Comparison of ENCODE assay signal across 8 mouse cellular contexts in genomic region chr13:103772917-103773316, GRCm38 (mm10). TPM values are rescaled to one million over a fixed set of nuclear protein-coding genes. Genes with fewer than 3 reads are reported as not detected.
DNase-seq lines count a peak whose midpoint lies in the region; ATAC-seq and TF ChIP-seq lines count a peak whose summit lies in the region.

No protein-coding gene starts in this region.

- DNase-seq in heart, postnatal 25 days (ENCODE audit: low spot score) = no peak
- peak; percentile 82 for DNase-seq in MEL (ENCODE audit: low read depth, low spot score)
- DNase-seq in kidney, postnatal 14 days = peak; percentile 17
- no peak for DNase-seq in left cerebral cortex, postnatal 25 days (ENCODE audit: low spot score in 2 of 2)

- no peak; the same call in 1 of the 2 replicates for TF ChIP-seq RAD21 in MEL (IDR thresholded peaks at IDR 0.05; ENCODE audit: low read depth, low read length)

- no peak for TF ChIP-seq POLR2A in MEL (IDR thresholded peaks at IDR 0.05; ENCODE audit: control insufficient read depth in 1 of 2, insufficient read depth in 1 of 2, low read depth in 1 of 2, low read length in 2 of 2, poor library complexity in 1 of 2)
- TF ChIP-seq POLR2A in olfactory bulb, adult 2 months (IDR thresholded peaks at IDR 0.05; ENCODE audit: insufficient read depth, low read depth, low read length) = no peak

- H3K9ac ChIP-seq in heart, embryonic 12.5 days = peak overlapping the region; percentile 61
- H3K9ac ChIP-seq in MEL (ENCODE audit: control insufficient read depth, low read depth, low read length, poor library complexity, severe bottlenecking) = peak overlapping the region; percentile 88
- no peak overlapping the region for H3K9ac ChIP-seq in embryonic facial prominence, embryonic 15.5 days

- ATAC-seq in heart, embryonic 12.5 days (ENCODE audit: insufficient number of reproducible peaks, low FRiP score) = no peak
- ATAC-seq in embryonic facial prominence, embryonic 15.5 days (ENCODE audit: insufficient number of reproducible peaks, low FRiP score, low TSS enrichment, low read depth) = no peak
- no peak for ATAC-seq in activated CD4-positive, CD25-positive, alpha-beta regulatory T cell, adult 4 months

- H3K4me3 ChIP-seq in heart, embryonic 12.5 days = peak overlapping the region; percentile 90
- H3K4me3 ChIP-seq in MEL (ENCODE audit: control insufficient read depth in 1 of 2, insufficient read depth in 1 of 2, low read depth in 2 of 2, low read length in 2 of 2) = peak overlapping the region; percentile 55 to 82
- peak overlapping the region; percentile 81 for H3K4me3 ChIP-seq in embryonic facial prominence, embryonic 15.5 days (replicated peaks)
- peak overlapping the region; percentile 21; the same call in 1 of the 2 replicates for H3K4me3 ChIP-seq in olfactory bulb, adult 2 months (ENCODE audit: insufficient read depth, low read depth, low read length)

- intact Hi-C loops in heart, postnatal 25 days (cut with DNase I) = no loop called here
- intact Hi-C loops in left cerebral cortex, postnatal 25 days (cut with DNase I) = no loop called here

- H3K27me3 ChIP-seq in heart, embryonic 12.5 days (replicated peaks) = no peaks in the 10 kb centered on the region
- no peaks in the 10 kb centered on the region for H3K27me3 ChIP-seq in MEL (ENCODE audit: control insufficient read depth in 1 of 2, insufficient read depth in 2 of 2, low read length in 2 of 2)
- H3K27me3 ChIP-seq in embryonic facial prominence, embryonic 15.5 days = no peaks in the 10 kb centered on the region

- TF ChIP-seq EP300 in MEL (IDR thresholded peaks at IDR 0.05; ENCODE audit: low read depth in 1 of 2, low read length in 2 of 2) = peak; percentile 54 to 69; a peak in 2 of 4 replicates

- peaks cover 39% of the 10 kb centered on the region for H3K79me2 ChIP-seq in MEL (ENCODE audit: control insufficient read depth, insufficient read depth, low read length, poor library complexity)

- no peak for TF ChIP-seq CTCF in MEL (IDR thresholded peaks at IDR 0.05 in 2 of 3, conservative IDR thresholded peaks at IDR 0.05 in 1 of 3; ENCODE audit: control insufficient read depth in 1 of 3, insufficient read depth in 1 of 3, low read depth in 2 of 3, low read length in 3 of 3, poor library complexity in 1 of 3, severe bottlenecking in 1 of 3)
- TF ChIP-seq CTCF in olfactory bulb, adult 2 months (IDR thresholded peaks at IDR 0.05; ENCODE audit: insufficient read depth, low read depth, low read length) = no peak

- H3K9me3 ChIP-seq in heart, embryonic 12.5 days (replicated peaks) = no peaks in the 10 kb centered on the region
- no peaks in the 10 kb centered on the region for H3K9me3 ChIP-seq in MEL (replicated peaks; ENCODE audit: insufficient read depth, low read length)
- H3K9me3 ChIP-seq in embryonic facial prominence, embryonic 15.5 days (replicated peaks) = no peaks in the 10 kb centered on the region

- peaks cover 5% of the 10 kb centered on the region for H3K36me3 ChIP-seq in heart, embryonic 12.5 days
- peaks cover 13 to 33% of the 10 kb centered on the region in 2 experiments for H3K36me3 ChIP-seq in MEL (ENCODE audit: control insufficient read depth in 1 of 2, insufficient read depth in 2 of 2, low read length in 2 of 2)
- H3K36me3 ChIP-seq in embryonic facial prominence, embryonic 15.5 days = no peaks in the 10 kb centered on the region

- peak overlapping the region; percentile 78 for H3K4me2 ChIP-seq in heart, embryonic 12.5 days
- H3K4me2 ChIP-seq in embryonic facial prominence, embryonic 15.5 days (replicated peaks) = peak overlapping the region; percentile 53

- peaks cover 17% of the 10 kb centered on the region for H3K4me1 ChIP-seq in heart, embryonic 12.5 days (replicated peaks)
- peaks cover 5 to 13% of the 10 kb centered on the region in 2 experiments for H3K4me1 ChIP-seq in MEL (ENCODE audit: control insufficient read depth in 1 of 2, insufficient read depth in 2 of 2, low read length in 2 of 2)
- H3K4me1 ChIP-seq in embryonic facial prominence, embryonic 15.5 days = peaks cover 19% of the 10 kb centered on the region
- 0 out of 2 replicates have a peak, but pooled peaks cover 2% of the 10 kb centered on the region for H3K4me1 ChIP-seq in olfactory bulb, adult 2 months (ENCODE audit: control insufficient read depth, insufficient read depth, low read length)

- WGBS in heart, embryonic 12.5 days = 34% methylated on average over 5 of the region's 5 CpGs
- 30% methylated on average over 5 of the region's 5 CpGs for WGBS in embryonic facial prominence, embryonic 15.5 days
- WGBS in olfactory bulb, adult 2 months = 9% methylated on average over 5 of the region's 5 CpGs

- no peak overlapping the region for H3K27ac ChIP-seq in heart, embryonic 12.5 days (ENCODE audit: poor library complexity, severe bottlenecking)
- 0 out of 2 replicates have a peak overlapping the region, but pooled peaks have one; percentile 21 for H3K27ac ChIP-seq in MEL (ENCODE audit: control insufficient read depth, low read depth, low read length)
- peak overlapping the region; percentile 100; the same call in 1 of the 2 replicates for H3K27ac ChIP-seq in embryonic facial prominence, embryonic 15.5 days (replicated peaks)
- no peak overlapping the region for H3K27ac ChIP-seq in olfactory bulb, adult 2 months (ENCODE audit: insufficient read depth, low read depth, low read length)

TF ChIP-seq in MEL, 35 proteins besides CTCF, POLR2A, EP300 and RAD21:
- no peak for TF ChIP-seq ZC3H11A (IDR thresholded peaks at IDR 0.05; ENCODE audit: low read depth, low read length)
- TF ChIP-seq BHLHE40 (IDR thresholded peaks at IDR 0.05; ENCODE audit: borderline replicate concordance, low read depth, low read length) = peak; percentile 21; the same call in 1 of the 2 replicates
- TF ChIP-seq MAX (IDR thresholded peaks at IDR 0.05; ENCODE audit: low read length) = no peak
- TF ChIP-seq E2F4 (IDR thresholded peaks at IDR 0.05; ENCODE audit: borderline replicate concordance, low read depth, low read length) = no peak
- peak; percentile 47; the same call in 1 of the 2 replicates for TF ChIP-seq HCFC1 (IDR thresholded peaks at IDR 0.05; ENCODE audit: low read depth, low read length)
- 0 out of 2 replicates have a peak, but pooled peaks have one; percentile 33 for TF ChIP-seq TCF12 (IDR thresholded peaks at IDR 0.05; ENCODE audit: low read depth, low read length)
- no peak for TF ChIP-seq ELF1 (IDR thresholded peaks at IDR 0.05; ENCODE audit: low read depth, low read length)
- no peak for TF ChIP-seq MEF2A (IDR thresholded peaks at IDR 0.05; ENCODE audit: extremely low read depth, insufficient replicate concordance, low read depth, low read length, poor library complexity, severe bottlenecking)
- TF ChIP-seq POLR2AphosphoS5 (IDR thresholded peaks at IDR 0.05; ENCODE audit: borderline replicate concordance, low read depth, low read length) = no peak
- TF ChIP-seq RCOR1 (IDR thresholded peaks at IDR 0.05; ENCODE audit: low read depth, low read length) = peak; percentile 51; the same call in 1 of the 2 replicates
- TF ChIP-seq CHD2 (IDR thresholded peaks at IDR 0.05; ENCODE audit: low read length) = 0 out of 2 replicates have a peak, but pooled peaks have one; percentile 36
- no peak for TF ChIP-seq USF1 (IDR thresholded peaks at IDR 0.05; ENCODE audit: low read depth, low read length)
- no peak for TF ChIP-seq KAT2A (conservative IDR thresholded peaks at IDR 0.05; ENCODE audit: low read depth, low read length)
- TF ChIP-seq USF2 (IDR thresholded peaks at IDR 0.05; ENCODE audit: borderline replicate concordance in 1 of 2, insufficient read depth in 1 of 2, low read depth in 1 of 2, low read length in 2 of 2) = no peak
- TF ChIP-seq ZMIZ1 (IDR thresholded peaks at IDR 0.05; ENCODE audit: low read depth, low read length) = no peak
- TF ChIP-seq MYC (IDR thresholded peaks at IDR 0.05; ENCODE audit: low read depth, low read length) = 0 out of 2 replicates have a peak, but pooled peaks have one; percentile 22
- TF ChIP-seq ZKSCAN1 (IDR thresholded peaks at IDR 0.05; ENCODE audit: low read depth, low read length) = no peak
- TF ChIP-seq GATA1 (IDR thresholded peaks at IDR 0.05; ENCODE audit: low read depth, low read length) = peak; percentile 77
- TF ChIP-seq SIN3A (IDR thresholded peaks at IDR 0.05; ENCODE audit: low read length) = peak; percentile 30; the same call in 1 of the 2 replicates
- TF ChIP-seq ZNF384 (IDR thresholded peaks at IDR 0.05; ENCODE audit: low read depth, low read length) = no peak
- TF ChIP-seq CHD1 (IDR thresholded peaks at IDR 0.05; ENCODE audit: low read depth, low read length) = no peak
- TF ChIP-seq ETS1 (IDR thresholded peaks at IDR 0.05; ENCODE audit: low read depth, low read length) = peak; percentile 67
- TF ChIP-seq NELFE (IDR thresholded peaks at IDR 0.05; ENCODE audit: low read depth, low read length) = no peak
TF ChIP-seq in MEL: peak in this region for 9.

RNA-seq across cellular contexts. Expression of gene Srek1, which starts 1.5 kb away (rescaled TPM):
- 63.6 and 66.7 TPM in 2 replicates for polyA plus RNA-seq in heart, embryonic 12.5 days (2016; fragmentation: Nextera tagmentation; extraction: Ambion mirVana)
- 10 to 100 TPM; 20.5 to 22.8 TPM for total RNA-seq in heart, postnatal 25 days (2021)
- total RNA-seq in MEL (2012; rRNA removed) = 31.0 and 31.4 TPM in 2 replicates
- polyA plus RNA-seq in MEL (2012; ENCODE audit: insufficient read depth in 1 of 2, insufficient read length in 2 of 2, low read depth in 1 of 2, low replicate concordance in 2 of 2, missing spikeins in 1 of 2) = 10 to 100 TPM in 1 of 2 experiments, not detected in 1; 68.5 TPM
- polyA plus RNA-seq in embryonic facial prominence, embryonic 15.5 days (2015; fragmentation: Nextera tagmentation; extraction: Ambion mirVana) = 71.7 and 75.7 TPM in 2 replicates
- polyA plus RNA-seq in olfactory bulb, adult 2 months (2012; ENCODE audit: insufficient read depth, insufficient read length, low replicate concordance, missing spikeins) = 155 and 308 TPM in 2 replicates
- total RNA-seq in left cerebral cortex, postnatal 25 days (2021) = 10 to 100 TPM; 61.4 to 76.9 TPM
- polyA plus RNA-seq in activated CD4-positive, CD25-positive, alpha-beta regulatory T cell, adult 4 months (2017; shearing (Covaris generic)) = 10 to 100 TPM; 59.8 to 75.0 TPM

Comparison
In these comparisons a context has a peak if more than half of its experiments do, and no peak if none do; other contexts are left out.
1. H3K27ac ChIP-seq: peak in MEL (single experiment) and embryonic facial prominence, embryonic 15.5 days (single experiment); none in heart, embryonic 12.5 days (single experiment) and olfactory bulb, adult 2 months (single experiment).
2. H3K4me3 ChIP-seq: peak in every context shown above with its lines; median percentile 90 in heart, embryonic 12.5 days; 81 in embryonic facial prominence, embryonic 15.5 days; 68 in MEL; 21 in olfactory bulb, adult 2 months.
3. DNase-seq: peak in MEL (single experiment) and kidney, postnatal 14 days (single experiment); none in heart, postnatal 25 days (single experiment) and left cerebral cortex, postnatal 25 days (0 of 2).